Mouse (Mus musculus) left cerebral cortex, adult 2 months (tissue): ENCODE data around the gene Tet3. TPM values are rescaled to one million over a fixed set of nuclear protein-coding genes. Genes with fewer than 3 reads are reported as not detected.

Source experiments
- DNase-seq, 2 experiments: peaks; one replicate each; pipeline ENCODE4 v3.0.0; 2021 to 2022; ENCODE audit warnings: low spot score in 2 of 2, mixed read lengths in 1 of 2; ENCODE audit errors: extremely low spot score in 1 of 2
- H3K27ac ChIP-seq: fragments of 200-600 bp; 2 replicates; pipeline ENCODE4 v1.8.1; 2022
- H3K4me3 ChIP-seq: fragments of 200-600 bp; 2 replicates; pipeline ENCODE4 v1.8.1; 2022
- CTCF ChIP-seq: fragments of 200-600 bp; IDR thresholded peaks from 2 replicates; pipeline ENCODE4 v1.8.1; 2022; ENCODE audit warnings: antibody characterized with exemption, mild to moderate bottlenecking, moderate library complexity
- intact Hi-C: fragments of 180-260 bp; cut with DNase I; formaldehyde crosslinking; loops from one replicate; pipeline ENCODE4 v1.15.1; 2025
- total RNA-seq, 2 experiments: library from RNA; stranded (reverse); gene quantifications; 2 replicates each; pipeline ENCODE4 v1.2.3; 2021

Tet3 gene
- total RNA-seq, 2 experiments from 2014 or later: 74.6 to 90.0 TPM

GRCm38 (mm10) chr6:83473240-83473639 lies 14.4 kb upstream of the Tet3 start:
- DNase-seq: no peak
- intact Hi-C loops: no loop called here
- TF ChIP-seq CTCF: no peak
- Histone ChIP-seq H3K4me3 (no peak overlapping the region), H3K27ac (no peak overlapping the region)

GRCm38 (mm10) chr6:83471739-83472138 lies 12.9 kb upstream of the Tet3 start:
- no peak for TF ChIP-seq CTCF
- intact Hi-C loops: no loop called here
- no peak for DNase-seq
- H3K4me3 ChIP-seq: no peak overlapping the region
- H3K27ac ChIP-seq: no peak overlapping the region

GRCm38 (mm10) chr6:83464011-83464410 lies 5.1 kb upstream of the Tet3 start:
- no peak for TF ChIP-seq CTCF
- H3K27ac ChIP-seq: no peak overlapping the region
- no peak for DNase-seq
- intact Hi-C loops: no loop called here
- no peak overlapping the region for H3K4me3 ChIP-seq

GRCm38 (mm10) chr6:83456984-83457810 lies 1.7 kb downstream of the Tet3 start:
- TF ChIP-seq CTCF: no peak
- intact Hi-C loops: loop anchor here (5.0 kb wide), 1 partner anchor 40 kb away; no protein-coding TSS in a partner anchor
- peak overlapping the region; percentile 67 for H3K4me3 ChIP-seq
- DNase-seq: no peak
- H3K27ac ChIP-seq: peak overlapping the region; percentile 70

- intact Hi-C loops: loop anchor here (5.0 kb wide), 1 partner anchor 41 kb away; no protein-coding TSS in a partner anchor
- peak overlapping the region; percentile 70 for H3K27ac ChIP-seq
- peak; percentile 63 to 65 for DNase-seq
- peak; percentile 25 for TF ChIP-seq CTCF
- peak overlapping the region; percentile 67 for H3K4me3 ChIP-seq
Measured at GRCm38 (mm10) chr6:83456131-83456983, 2.5 kb downstream of the Tet3 start.

- intact Hi-C loops: loop anchor here (5.0 kb wide), 1 partner anchor 42 kb away; no protein-coding TSS in a partner anchor
- H3K4me3 ChIP-seq: peak overlapping the region; percentile 67
- peak overlapping the region; percentile 70 for H3K27ac ChIP-seq
- peak; percentile 1; the same call in 1 of the 2 replicates for TF ChIP-seq CTCF
- DNase-seq: no peak
Measured at GRCm38 (mm10) chr6:83455328-83456130, 3.4 kb downstream of the Tet3 start.

- Histone ChIP-seq H3K4me3 (no peak overlapping the region), H3K27ac (no peak overlapping the region)
- DNase-seq: no peak
- intact Hi-C loops: no loop called here
- TF ChIP-seq CTCF: no peak
Measured at GRCm38 (mm10) chr6:83453706-83454105, 5.2 kb downstream of the Tet3 start.

GRCm38 (mm10) chr6:83450451-83451303 lies 8.2 kb downstream of the Tet3 start:
- no peak overlapping the region for H3K4me3 ChIP-seq
- no peak for TF ChIP-seq CTCF
- no peak overlapping the region for H3K27ac ChIP-seq
- no peak for DNase-seq
- intact Hi-C loops: no loop called here

GRCm38 (mm10) chr6:83449440-83449839 lies 9.4 kb downstream of the Tet3 start:
- intact Hi-C loops: no loop called here
- TF ChIP-seq CTCF: no peak
- DNase-seq: no peak
- Histone ChIP-seq H3K27ac (no peak overlapping the region), H3K4me3 (no peak overlapping the region)

- TF ChIP-seq CTCF: no peak
- Histone ChIP-seq H3K27ac (no peak overlapping the region), H3K4me3 (no peak overlapping the region)
- intact Hi-C loops: no loop called here
- DNase-seq: no peak
Measured at GRCm38 (mm10) chr6:83448911-83449310, 10.0 kb downstream of the Tet3 start.

- Histone ChIP-seq H3K4me3 (no peak overlapping the region), H3K27ac (no peak overlapping the region)
- TF ChIP-seq CTCF: no peak
- DNase-seq: no peak
- intact Hi-C loops: no loop called here
Measured at GRCm38 (mm10) chr6:83447031-83447430, 11.9 kb downstream of the Tet3 start.
